Mouse (Mus musculus) ovary, adult 18-20 months (tissue): ENCODE measurements around the gene Phyhipl.

ENCODE experiments used
- DNase-seq: peaks from one replicate; pipeline ENCODE4 v3.0.0; 2022; ENCODE audit warnings: low spot score, mixed read lengths

Phyhipl gene

DNA sequence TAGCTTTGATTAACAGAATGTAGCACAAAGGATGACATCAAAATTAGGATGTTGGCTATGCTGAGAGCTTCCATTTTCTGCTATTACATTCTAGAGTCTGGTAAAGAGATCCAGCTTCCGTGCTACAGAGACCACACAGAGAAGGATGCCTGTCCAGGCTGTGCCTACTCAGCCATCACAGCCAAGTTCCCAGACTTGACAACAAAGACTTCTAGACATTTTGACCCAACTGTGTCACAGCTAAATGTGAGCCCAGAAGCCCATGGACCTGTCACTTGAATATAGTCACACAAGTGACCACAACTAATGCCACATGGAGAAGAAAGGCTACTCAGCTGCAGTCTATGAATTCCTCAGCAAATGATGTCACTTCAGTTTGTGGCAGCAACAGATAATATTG is 24.6 kb downstream of the Phyhipl start:
- no peak for DNase-seq

DNA sequence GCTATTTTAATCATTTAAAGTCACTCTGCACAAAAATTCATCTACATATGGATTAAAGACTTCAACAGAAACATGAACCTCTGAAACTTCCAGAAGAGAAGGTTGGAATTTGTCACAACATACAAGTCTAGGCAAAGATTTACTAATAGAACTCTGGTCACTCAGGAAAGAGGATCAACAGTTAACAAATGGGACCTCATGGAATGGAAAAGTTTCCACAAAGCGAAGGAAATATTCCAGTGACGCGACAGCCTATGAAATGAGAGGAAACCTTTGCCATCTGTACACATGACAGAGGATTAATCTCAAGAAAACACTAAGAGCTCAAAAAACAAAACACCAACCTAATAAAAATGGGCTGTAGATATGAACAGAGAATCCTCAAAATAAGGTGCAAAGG is 32.3 kb downstream of the Phyhipl start:
- no peak for DNase-seq

DNA sequence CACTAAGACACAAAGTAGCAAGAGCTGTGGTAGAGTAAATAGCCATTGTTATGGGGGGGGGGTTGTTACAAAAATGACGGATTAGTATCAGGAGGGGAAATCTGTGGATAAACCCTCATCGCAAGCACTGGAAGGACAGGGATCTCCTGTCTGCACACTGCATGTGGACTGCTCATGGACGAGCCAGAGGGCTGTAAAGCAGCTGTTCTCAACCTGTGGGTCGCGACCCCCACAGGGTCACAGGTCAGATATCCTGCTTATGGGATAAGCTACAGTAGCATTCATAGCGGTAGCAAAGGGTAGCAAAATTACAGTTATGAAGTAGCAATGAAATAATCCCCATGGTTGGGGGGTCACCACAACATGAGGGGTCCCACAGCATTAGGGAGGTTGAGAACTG is 39.4 kb downstream of the Phyhipl start:
- no peak for DNase-seq

DNA sequence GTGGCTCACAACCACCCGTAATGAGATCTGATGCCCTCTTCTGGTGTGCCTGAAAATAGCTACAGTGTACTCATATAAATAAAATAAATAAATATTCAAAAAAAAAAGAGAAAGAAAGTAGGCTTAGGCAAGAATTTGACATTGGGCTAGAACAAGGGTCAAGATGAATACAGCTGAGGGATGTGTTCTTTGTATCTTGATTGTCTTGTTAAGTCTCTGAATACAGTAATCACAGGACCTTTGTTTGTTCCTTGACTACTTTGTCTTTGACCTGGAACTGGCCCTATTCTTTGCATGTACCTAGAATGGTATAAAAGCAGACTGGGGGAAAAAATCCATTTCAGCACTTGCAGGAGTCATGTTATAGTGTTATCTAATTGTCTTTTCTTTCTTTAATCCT is 44.1 kb downstream of the Phyhipl start:
- DNase-seq = no peak

DNA sequence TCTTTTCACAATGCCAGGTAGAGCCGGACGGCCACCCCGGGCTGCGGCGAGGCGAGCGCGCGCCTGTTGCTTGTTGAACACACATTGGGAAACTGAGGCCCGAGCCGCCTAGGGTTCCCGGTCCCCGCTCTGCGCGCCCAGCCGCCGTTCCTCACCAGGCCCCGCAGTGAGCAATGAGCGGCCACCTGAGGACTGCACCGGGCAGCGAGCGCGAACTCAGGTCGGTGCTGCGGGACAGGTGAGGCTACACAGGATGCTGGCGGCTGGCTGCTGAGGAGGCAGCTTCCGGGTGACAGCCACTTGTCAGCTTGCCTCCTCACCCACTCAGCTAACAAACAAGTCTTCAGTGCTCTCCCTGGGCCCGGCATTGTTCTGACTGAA is 55.9 kb downstream of the Phyhipl start:
- DNase-seq = no peak

DNA sequence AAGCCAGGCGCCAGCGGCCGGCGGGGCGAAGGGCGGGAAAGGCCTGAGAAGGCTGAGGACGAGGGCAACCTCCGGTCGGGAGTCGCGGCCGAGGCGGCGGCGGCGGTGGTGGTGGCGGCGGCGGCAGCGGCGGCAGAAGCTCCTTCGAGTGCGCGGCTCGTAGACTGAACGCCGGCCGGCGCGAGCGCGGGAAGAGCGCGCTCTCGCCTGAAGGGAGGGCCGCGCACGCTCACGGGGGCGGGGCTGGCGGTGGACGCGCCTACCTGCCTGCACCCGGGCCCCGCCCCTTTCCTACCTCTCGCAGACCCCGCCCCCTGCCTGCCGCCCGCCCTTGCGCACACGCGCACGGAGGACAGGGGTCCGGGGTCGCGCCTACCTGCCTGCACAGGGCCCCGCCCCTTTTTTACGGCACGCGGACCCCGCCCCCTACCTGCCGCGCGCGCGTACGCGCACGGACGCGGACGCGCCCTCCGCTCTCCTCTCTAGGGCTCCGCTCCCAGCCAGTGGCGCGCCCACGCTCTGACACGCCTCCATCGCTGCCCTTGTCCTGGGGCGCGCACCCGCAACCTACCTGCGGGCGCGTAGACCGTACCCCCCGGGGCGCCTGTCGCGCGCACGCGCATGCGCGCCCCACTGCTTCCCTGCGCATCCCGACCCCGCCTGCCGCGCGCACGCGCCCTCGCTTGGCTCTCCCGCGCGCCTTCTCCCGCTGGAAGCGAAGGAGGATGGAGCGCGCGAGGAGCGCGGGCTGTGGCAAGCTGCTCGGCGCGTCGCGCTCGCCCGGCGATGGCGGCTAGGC is 56.4 kb downstream of the Phyhipl start:
- peak; percentile 36 for DNase-seq

DNA sequence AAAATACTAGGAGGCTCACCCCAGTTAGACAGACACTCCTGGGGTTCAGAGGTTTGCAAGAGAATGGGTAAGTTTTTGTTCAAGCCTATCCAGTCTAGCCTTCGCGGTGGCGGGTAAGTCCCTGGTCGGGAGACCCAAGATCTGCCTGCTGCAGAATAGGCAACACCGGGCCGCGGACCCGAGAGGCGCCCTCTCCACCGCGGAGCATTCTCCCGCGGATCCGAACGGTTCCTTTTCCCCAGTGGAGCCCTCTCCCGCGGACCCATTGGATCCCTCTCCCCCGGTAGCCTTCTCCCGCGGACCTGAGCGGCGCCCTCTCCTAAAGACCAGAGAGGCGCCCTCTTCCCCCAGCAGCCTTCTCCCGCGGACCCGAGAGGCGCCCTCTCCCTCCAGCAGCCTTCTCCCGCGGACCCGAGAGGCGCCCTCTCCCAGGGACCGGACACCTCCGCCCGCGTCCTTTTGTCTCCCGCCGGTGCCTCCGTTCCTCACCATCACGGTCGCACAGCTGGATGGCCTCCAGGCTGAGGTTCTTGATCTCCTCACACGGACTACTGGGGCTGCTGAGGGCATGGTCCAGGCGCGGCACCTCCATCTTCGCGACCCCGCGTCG is 57.1 kb downstream of the Phyhipl start:
- DNase-seq = no peak

DNA sequence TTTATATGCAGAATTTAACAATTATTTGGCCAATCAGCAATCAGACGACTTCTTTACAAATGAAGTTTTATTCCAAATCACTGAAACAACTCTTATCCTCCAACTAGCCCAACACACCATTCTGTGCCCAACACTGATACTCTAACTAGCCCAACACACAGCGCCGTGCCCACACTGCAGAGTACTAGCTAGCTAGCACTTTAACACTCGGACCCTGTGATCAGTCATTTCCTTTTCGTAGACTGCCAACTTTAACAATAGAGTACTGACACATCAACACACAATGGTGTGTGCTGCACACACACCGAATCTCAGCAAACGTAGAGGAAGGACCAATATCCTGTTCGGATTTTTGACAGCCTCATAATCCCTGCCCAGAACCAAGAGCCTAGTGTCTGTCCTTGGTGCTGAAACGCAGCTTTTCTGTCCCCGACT is 57.7 kb downstream of the Phyhipl start:
- DNase-seq = no peak

DNA sequence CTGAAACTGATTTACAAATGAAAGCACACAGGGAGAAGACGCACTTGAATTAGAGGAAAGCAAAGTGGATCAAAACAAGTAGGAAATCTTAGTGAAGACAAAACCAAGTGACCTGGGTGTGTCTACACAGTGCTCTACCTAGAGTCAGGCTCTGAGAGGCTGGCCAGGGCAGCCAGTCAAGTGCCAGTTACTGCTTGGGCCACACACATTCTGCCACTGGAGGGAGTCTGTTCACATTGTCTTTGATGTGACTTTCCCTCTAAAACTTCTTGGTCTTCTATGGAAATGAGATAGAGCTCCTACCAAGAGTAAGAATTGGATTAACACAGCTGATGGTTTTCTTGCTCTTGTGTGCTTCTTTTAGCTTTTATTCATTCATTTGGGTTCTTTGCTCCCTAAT is 61.8 kb downstream of the Phyhipl start:
- DNase-seq = no peak

DNA sequence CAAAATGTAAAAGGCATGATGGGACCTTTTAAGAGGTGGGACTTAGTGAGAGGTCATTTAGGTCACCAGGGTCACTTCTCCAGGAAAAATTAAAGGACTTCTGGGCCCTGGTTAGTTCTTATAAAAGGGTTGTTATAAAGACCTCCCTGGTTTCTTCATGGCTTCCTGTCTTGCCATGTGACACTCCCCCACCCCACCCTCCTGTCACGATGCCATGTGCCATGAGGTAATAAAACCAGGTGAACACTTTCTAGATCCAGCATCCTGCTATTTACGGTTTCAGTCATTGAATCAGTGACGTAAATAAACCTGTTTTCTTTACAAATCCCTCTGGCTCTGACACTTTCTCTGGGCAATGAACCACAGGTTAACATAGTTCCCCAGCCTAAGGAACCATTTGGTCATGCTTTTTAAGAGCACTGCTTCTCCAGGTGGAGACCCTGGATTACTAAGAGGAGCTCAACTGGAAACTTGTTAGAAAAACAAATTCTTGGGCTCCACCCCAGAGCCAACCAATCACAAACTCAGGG is 68.8 kb downstream of the Phyhipl start:
- no peak for DNase-seq

DNA sequence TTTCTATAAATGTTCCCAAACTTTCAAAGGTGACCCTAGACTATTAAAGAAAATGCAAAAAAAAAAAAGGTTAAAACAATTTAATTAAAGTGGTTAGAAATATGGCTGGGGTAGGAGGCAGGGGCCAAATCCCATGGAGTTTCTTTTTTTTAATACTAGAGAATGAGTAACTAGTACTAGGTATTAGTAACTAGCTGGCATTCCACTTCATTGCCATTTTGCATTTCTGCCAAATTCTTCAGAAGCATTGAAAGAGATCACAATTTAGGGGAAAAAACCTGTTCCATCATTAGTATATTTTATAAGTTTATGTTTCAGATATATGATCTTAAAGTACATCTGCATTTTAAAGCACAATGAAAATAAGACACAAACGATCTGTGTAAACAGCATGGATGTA is 71.6 kb downstream of the Phyhipl start:
- DNase-seq = no peak

DNA sequence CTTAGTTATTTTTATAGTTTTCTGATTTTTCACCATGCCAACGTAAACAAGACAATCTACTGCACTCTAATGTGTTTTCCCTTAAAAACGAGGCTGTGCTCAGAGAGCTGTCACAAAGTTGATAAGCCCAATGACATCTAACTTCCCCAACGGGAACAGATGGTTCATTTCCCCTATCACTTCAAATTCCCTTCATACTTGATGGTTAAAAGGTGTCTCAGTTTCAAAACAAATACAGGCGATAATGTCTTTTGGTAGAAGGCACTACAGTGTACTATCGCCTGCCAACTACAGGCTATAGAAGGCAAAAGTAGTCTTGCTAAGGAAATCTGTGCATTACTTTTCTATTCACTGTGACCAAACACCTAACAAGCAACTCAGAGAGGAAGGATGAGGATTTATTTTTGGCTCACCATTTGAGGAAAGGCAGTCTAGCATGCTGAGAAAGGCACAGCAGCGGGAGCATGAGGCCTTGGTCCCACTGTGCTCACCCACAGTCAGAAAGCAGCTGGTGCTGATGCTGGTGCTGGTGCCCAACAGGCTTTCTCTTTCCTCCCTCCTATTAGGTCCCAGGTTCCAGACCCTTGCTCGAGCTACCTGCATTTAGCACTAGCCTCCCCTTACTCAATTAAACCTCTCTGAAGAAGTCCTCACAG is 74.1 kb downstream of the Phyhipl start:
- no peak for DNase-seq

DNA sequence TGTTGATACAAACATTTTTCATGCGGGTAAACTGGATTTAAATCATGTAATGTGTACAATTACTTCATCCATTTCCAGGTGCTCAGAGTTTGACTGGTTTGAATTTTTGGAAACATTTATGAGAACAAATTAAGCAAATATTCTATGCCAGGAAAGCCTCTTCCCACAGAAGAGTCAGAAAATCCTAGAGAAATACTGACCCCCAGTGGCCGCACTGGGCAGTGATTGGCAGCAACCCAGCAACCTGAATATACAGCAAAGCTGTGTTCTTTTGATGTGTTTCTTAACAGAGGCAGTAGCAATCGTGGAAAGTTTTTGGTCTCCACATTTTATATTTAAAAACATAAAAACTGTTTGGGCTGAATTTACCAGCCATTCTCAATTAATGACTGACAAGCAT is 92.1 kb downstream of the Phyhipl start:
- no peak for DNase-seq

DNA sequence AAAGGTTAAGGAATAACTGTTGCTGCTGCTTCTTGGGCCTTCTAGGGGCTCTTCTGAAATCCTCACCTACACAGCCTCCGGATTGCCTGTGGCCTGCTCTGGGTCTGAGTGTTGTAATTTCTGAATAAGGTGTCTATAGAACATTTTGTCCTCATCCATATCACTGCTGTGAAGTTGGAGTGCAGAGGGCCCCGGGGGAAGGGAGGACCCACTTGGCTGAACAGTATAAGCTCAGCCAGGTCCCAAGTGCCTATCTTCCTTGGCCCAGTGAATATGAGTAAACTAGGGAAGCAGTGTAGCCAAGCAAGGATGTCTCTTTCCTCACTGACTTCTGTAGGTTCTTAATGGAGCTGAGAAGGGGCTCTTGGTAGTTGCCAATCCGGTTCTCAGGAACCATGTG is 103.2 kb downstream of the Phyhipl start:
- no peak for DNase-seq

DNA sequence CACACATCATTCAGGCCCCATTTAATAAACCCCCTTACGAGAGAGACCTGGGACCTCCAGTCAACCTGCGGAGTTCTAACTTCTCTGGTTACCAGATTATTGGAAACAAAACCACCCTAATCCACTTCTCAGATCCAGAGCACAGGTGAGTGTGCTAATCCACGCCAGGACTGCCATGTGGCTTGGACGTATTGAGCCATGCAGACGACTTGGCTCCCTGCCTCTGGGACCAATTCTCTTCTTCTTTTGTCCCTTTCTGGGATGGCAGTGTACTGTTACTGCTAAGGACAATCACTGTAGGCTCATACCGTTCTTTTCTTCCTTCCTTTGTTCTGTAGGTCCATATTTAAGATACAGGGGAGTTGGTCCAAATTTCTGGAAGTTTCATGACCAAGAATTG is 112.9 kb downstream of the Phyhipl start:
- no peak for DNase-seq

DNA sequence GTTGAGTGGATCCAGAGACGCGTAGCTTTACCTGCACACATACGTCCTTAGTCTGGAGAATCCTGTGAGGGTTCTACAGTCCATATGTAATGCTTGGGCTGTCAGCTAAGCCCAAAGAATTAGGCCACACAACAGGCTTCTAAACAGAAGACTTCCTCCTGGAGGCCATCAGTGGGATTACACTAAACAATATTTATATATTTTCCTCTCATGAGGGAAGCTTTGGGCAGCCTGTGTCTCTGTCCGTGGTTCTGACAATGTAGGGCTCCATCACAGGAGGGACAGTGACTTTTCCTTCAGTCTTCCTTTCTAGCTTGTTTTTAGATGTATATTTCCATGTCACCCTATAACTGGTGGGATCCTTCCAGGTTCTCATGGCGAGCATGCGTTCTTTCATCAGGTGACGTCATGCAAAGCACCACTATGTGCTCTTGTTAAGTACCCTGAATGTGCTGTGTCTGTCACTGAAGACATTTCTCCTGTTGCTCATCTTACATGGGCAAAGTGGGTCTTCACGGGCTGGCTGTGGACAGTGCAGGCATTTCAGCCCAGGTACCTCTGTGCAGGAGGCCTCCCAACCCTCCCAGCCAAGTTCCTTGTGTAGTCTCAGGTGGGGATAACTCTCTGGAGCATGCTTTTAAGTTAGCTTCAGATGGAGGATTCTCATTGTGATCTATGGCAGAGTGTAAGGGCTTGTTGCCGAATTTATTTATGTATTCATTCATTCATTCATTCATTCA is 115.1 kb downstream of the Phyhipl start:
- DNase-seq = no peak

DNA sequence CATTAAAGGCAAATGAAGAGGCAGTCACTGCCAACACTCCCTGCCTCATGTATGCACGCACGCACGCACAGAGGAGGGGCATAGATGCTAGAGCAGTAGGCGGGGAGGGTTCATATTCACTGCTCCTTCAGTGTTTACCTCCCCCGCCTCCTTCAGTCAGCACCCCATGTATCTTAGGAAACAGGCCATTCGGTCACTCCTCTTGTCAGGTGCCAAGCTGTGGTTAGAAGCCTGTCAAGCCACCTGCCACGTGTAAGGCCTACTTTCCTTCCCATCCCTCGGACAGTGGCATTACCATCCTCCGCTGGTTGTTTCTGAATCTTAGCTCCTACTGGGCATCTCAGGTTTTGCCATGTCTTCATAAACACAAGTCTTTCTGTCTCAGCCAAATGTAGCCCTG is 116.5 kb downstream of the Phyhipl start:
- DNase-seq = no peak

DNA sequence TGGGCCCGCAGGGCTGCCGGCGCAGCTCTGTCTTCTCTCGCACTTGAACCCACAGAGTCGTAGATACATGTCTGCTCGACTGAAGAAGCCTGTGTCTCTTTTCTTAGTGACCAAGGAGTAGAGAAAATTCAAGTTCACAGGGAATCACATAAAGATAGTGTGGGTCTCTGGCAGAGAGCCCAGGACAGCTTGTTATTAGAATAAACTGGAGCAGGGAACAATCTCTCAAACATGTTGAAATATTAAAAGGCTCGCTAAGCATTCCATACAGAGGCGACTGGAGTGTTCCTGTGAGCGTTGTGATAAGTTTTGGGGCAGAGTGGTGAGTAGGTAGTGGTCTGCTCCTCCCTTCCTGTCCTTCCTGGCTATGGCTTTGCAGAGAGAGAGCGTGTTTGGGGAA is 118.1 kb downstream of the Phyhipl start:
- no peak for DNase-seq

DNA sequence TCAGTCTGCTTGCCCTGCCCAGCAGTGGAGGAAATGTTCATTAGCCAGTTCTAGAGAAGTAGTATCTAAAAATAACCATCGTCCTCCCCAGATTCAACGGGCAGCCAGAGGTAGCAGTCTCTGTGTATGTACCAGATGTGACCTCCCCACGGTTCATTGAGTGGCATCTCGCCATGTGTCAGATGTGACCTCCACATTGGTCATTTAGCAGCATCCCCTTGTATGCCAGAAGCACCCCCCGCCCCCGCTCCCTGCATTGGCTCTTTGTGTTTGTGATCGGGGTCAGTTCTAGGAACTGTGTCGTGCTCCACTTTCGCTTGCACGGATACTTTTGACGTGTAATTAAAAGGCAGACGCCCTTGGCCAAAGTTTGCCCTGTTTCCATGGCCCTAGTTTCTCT is 120.4 kb downstream of the Phyhipl start:
- DNase-seq = no peak

DNA sequence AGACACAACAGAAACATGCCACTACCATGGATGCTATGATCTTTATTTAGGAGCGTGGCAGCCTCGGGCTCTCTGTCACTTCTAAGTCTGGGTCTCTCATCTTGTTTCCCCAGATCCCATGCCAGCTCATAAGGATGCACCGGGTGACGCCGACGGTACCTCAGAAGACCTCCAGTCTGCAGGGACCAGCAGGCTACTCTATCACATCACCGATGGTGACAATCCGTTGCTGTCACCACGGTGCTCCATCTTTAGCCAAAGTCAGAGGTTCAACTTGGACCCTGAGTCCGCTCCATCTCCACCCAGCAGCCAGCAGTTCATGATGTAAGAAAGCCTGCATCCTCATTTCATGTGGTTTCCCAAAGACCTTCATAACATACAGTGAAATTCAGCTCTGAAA is 121.2 kb downstream of the Phyhipl start:
- no peak for DNase-seq

DNA sequence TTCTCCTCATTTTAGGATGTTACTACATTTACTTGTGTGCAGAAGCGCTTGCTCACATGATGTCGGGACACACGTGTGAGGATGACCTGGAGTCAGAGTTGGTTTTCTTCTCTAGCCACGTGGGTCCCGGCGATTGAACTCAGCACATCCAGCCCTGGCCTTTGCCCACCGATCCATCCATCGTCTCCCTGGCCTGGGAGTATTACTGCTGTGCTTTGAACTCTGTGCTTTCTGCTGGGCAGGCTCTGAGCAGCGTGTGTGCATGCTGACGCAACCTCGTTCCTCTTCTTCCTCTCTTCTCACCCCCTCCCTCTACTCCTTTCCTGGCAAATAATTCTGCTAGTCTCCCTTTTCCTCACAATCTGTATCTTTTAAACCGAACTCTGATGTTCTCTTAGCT is 121.8 kb downstream of the Phyhipl start:
- no peak for DNase-seq

DNA sequence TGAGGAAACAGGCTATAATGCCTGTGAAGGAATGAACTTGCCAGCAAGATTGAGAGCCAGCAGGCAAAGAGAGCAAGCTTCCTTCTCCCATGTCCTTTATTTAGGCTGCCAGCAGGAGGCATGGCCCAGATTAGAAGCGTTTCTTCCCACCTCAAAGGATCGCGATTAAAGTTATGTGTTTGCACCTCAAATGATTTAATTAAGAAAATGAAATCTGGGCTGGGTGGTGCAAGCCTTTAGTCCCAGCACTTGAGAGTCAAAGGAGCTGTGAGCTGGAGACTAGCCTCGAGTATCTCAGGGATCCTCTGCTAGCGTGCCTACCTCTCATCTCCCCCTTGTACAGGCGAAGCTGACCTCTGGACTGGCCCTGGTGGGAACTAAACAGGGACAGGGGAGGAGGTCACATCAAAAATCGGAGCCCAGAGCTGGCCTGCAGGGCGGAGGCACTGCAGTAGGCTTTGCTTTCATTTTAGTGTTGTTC is 122.4 kb downstream of the Phyhipl start:
- DNase-seq = no peak
